Mouse (Mus musculus): ENCODE data around the gene Sfi1.
A peak's percentile ranks its signal among the peaks of the same experiment; 100 is the strongest.
"Not testable (repeated sequence)": the region's sequence is repeated elsewhere in the genome, so short reads cannot be mapped to it uniquely, and the experiment has no call there.

Gene Sfi1

GRCm38 (mm10) chr11:3104501-3105260 is 88.6 kb downstream of the Sfi1 start:
- peak; percentile 93 for DNase-seq (ENCODE audit: low read depth)

- DNase-seq (ENCODE audit: low read depth) = peak; percentile 32
Measured at GRCm38 (mm10) chr11:3103619-3104164, 89.6 kb downstream of the Sfi1 start.

DNA sequence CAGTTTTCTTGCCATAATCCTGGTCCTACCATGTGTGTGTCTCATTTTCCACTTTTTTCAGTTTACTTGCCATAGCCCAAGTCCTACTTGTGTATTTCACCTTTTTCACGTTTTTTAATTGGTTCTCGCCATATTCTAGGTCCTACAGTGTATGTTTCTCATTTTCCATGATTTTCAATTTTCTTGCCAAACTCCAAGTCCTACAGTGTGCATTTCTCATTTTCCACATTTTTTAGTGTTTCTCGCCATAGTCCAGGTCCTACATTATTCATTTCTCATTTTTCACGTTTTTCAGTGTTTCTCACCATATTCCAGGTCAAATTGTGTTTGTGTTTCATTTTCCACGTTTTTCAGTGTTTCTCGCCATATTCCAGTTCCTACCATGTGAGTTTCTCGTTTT is 90.6 kb downstream of the Sfi1 start:
- not testable (repeated sequence) for DNase-seq (ENCODE audit: low read depth)

GRCm38 (mm10) chr11:3101875-3102494 is 91.3 kb downstream of the Sfi1 start:
- peak; percentile 40 for DNase-seq (ENCODE audit: low read depth)

DNA sequence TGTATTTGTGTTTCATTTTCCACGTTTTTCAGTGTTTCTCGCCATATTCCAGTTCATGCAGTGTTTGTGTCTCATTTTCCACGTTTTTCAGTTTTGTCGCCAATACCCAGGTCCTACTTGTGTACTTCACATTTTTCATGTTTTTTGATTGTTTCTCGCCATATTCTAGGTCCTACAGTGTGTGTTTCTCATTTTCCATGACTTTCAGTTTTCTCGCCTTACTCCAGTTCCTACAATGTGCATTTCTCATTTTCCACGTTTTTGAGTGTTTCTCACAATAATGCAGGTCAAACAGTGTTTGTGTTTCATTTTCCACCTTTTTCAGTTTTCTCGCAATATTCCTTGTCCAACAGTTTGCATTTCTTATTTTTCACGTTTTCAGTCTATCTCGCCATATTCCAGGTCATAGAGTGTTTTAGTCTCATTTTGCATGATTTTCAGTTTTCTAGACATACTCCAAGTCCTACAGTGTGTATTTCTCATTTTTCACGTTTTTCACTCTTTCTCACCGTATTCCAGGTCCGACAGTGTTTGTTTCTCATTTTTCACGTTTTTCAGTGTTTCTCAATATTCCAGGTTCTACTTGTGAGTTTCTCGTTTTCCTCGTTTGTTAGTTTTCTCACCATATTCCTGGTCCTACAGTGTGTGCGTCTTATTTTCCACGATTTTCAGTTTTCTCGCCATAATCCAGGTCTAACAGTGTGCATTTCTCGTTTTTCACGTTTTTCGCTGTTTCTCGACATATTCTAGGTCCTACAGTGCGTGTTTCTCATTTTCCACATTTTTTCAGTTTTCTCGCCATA is 92.0 kb downstream of the Sfi1 start:
- DNase-seq (ENCODE audit: low read depth) = peak; percentile 41

DNA sequence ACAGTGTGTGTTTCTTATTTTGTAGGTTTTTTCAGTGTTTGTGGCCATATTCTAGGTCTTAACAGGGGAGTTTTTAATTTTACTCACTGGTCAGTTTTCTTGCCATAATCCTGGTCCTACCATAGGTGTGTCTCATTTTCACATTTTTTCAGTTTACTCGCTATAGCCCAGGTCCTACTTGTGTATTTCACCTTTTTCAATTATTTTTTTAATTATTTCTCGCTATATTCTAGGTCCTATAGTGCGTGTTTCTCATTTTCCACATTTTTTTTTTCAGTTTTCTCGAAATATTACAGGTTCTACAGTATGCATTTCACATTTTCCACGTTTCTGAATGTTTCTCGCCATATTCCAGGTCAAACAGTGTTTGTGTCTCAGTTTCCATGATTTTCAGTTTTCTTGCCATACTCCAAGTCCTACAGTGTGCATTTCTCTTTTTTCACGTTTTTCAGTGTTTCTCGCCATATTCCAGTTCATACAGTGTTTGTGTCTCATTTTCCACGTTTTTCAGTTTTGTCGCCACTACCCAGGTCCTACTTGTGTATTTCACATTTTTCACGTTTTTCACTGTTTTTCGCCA is 93.1 kb downstream of the Sfi1 start:
- DNase-seq (ENCODE audit: low read depth) = peak; percentile 59

Measured in induced T-regulatory cell, adult 2 months (primary cell).